Mouse (Mus musculus) bone marrow, adult 2 months (tissue): Measurements from ENCODE around the gene Slc25a29.

ENCODE experiments used
- CTCF ChIP-seq: fragments of 200-500 bp; IDR thresholded peaks from 2 replicates; pipeline ENCODE4 v1.5.1; 2011; ENCODE audit warnings: low read length, control low read depth; ENCODE audit not compliant: control insufficient read depth, insufficient read depth
- POLR2A ChIP-seq: fragments of 200-500 bp; IDR thresholded peaks from 2 replicates; pipeline ENCODE4 v1.6.1; 2011; ENCODE audit warnings: low read depth, mild to moderate bottlenecking, control low read depth, low read length, borderline replicate concordance; ENCODE audit not compliant: control insufficient read depth

DNA sequence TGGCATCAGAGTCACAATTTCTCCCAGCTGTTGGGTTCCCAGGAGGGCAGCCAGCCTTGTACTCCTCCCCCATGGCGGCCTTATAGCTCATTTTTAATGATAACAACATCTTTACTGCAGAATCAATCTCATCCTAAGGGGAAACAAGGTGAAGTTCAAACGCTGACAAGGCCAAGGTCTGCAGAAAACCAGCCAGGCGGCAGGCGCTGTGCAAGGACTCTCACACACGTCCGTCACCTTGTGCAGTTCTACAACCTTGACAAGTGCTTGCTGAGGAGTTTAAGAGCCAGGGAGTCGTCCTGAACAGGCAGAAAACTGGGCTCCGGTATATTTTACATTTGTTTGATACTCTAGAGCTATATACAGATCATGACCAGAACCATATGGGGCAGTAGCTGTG, 47.1 kb upstream of the Slc25a29 start:
- no peak for TF ChIP-seq CTCF
- no peak for TF ChIP-seq POLR2A
